Mouse (Mus musculus) heart, postnatal 0 days (tissue): Measurements from ENCODE around the gene Bcl2l14. TPM values are rescaled to one million over a fixed set of nuclear protein-coding genes. Genes with fewer than 3 reads are reported as not detected.

Source experiments
- ATAC-seq: fragments of 200-750 bp; cut with Nextera tagmentation; 2 replicates; pipeline ENCODE4 v1.8.0; 2017; ENCODE audit warnings: low read depth, moderate number of reproducible peaks, moderate library complexity; ENCODE audit not compliant: insufficient read depth
- DNase-seq: peaks from one replicate; pipeline ENCODE4 v3.0.0-alpha.2; 2016; ENCODE audit warnings: low spot score
- H3K27ac ChIP-seq: fragments of 300-500 bp; sonication (generic); 2 replicates; pipeline ENCODE4 v1.5.1; 2014; ENCODE audit warnings: low read depth, mild to moderate bottlenecking
- H3K27me3 ChIP-seq: fragments of 300-500 bp; sonication (generic); 2 replicates; pipeline ENCODE4 v1.6.1; 2014; ENCODE audit warnings: low read length, mixed read lengths; ENCODE audit not compliant: control insufficient read depth, insufficient read depth
- H3K36me3 ChIP-seq: fragments of 300-500 bp; sonication (generic); replicated peaks from 2 replicates; pipeline ENCODE4 v1.6.1; 2014; ENCODE audit warnings: low read length, mixed read lengths; ENCODE audit not compliant: control insufficient read depth, insufficient read depth
- H3K4me1 ChIP-seq: fragments of 300-500 bp; sonication (generic); 2 replicates; pipeline ENCODE4 v1.6.1; 2014; ENCODE audit warnings: antibody characterized with exemption; ENCODE audit not compliant: control insufficient read depth, insufficient read depth
- H3K4me2 ChIP-seq: fragments of 300-500 bp; sonication (generic); 2 replicates; pipeline ENCODE4 v1.6.1; 2014; ENCODE audit warnings: low read depth, mild to moderate bottlenecking, low read length, moderate library complexity
- H3K4me3 ChIP-seq: fragments of 300-500 bp; sonication (generic); 2 replicates; pipeline ENCODE4 v1.5.1; 2014; ENCODE audit warnings: low read depth, low read length
- H3K9ac ChIP-seq: fragments of 300-500 bp; sonication (generic); replicated peaks from 2 replicates; pipeline ENCODE4 v1.6.1; 2014; ENCODE audit warnings: low read depth, low read length, mixed read lengths
- H3K9me3 ChIP-seq: fragments of 300-500 bp; sonication (generic); replicated peaks from 2 replicates; pipeline ENCODE4 v1.6.1; 2016; ENCODE audit warnings: low read length; ENCODE audit not compliant: control insufficient read depth
- CTCF ChIP-seq: IDR thresholded peaks from 2 replicates; pipeline ENCODE4 v1.5.1; 2016; ENCODE audit warnings: antibody characterized with exemption, control low read depth, low read depth
- EP300 ChIP-seq: IDR thresholded peaks from 2 replicates; pipeline ENCODE4 v1.6.1; 2016; ENCODE audit warnings: antibody characterized with exemption, low read depth
- WGBS: fragments of 180-500 bp; shearing (Covaris S2); extraction: QIAGEN DNeasy Blood & Tissue Kit; methylation state at CpG from one replicate; pipeline ENCODE4 v1.1.7; 2014; 5-methylcytosine and 5-hydroxymethylcytosine counted together
- polyA plus RNA-seq: library from polyadenylated mRNA; unstranded; fragments of >200 nt; fragmentation: Nextera tagmentation; extraction: Ambion mirVana; gene quantifications from 2 replicates; pipeline ENCODE4 v1.2.1, GENCODE M21; 2015
- total RNA-seq: library from RNA; depleted of rRNA; stranded (reverse); fragments of >200 nt; gene quantifications from 2 replicates; pipeline ENCODE4 v1.2.3, GENCODE M21; 2014; ENCODE audit warnings: low replicate concordance

The Bcl2l14 gene
- total and polyA plus RNA-seq, 2 experiments from 2014 or later: 0.69 TPM; not detected in 1

- Histone ChIP-seq H3K9me3 (no peaks in the 10 kb centered on the region), H3K9ac (no peak overlapping the region), H3K27ac (no peak overlapping the region), H3K4me2 (no peak overlapping the region), H3K36me3 (no peaks in the 10 kb centered on the region), H3K4me1 (no peaks in the 10 kb centered on the region), H3K27me3 (no peaks in the 10 kb centered on the region), H3K4me3 (no peak overlapping the region)
- no peak for DNase-seq
- ATAC-seq: no peak
- no peak for TF ChIP-seq CTCF
- no peak for TF ChIP-seq EP300
- WGBS: 53% methylated on average over 18 of the region's 18 CpGs
Measured at GRCm38 (mm10) chr6:134413706-134414531, 17.8 kb downstream of the Bcl2l14 start.

GRCm38 (mm10) chr6:134414532-134414883, 18.4 kb downstream of the Bcl2l14 start:
- no peak overlapping the region for H3K9ac ChIP-seq
- H3K27ac ChIP-seq: no peak overlapping the region
- H3K4me3 ChIP-seq: no peak overlapping the region
- TF ChIP-seq CTCF: no peak
- TF ChIP-seq EP300: no peak
- H3K4me1 ChIP-seq: no peaks in the 10 kb centered on the region
- DNase-seq (no peak), ATAC-seq (no peak)
- no peak overlapping the region for H3K4me2 ChIP-seq
- no peaks in the 10 kb centered on the region for H3K27me3 ChIP-seq
- H3K36me3 ChIP-seq: no peaks in the 10 kb centered on the region
- no peaks in the 10 kb centered on the region for H3K9me3 ChIP-seq
- 69% methylated on average over 4 of the region's 4 CpGs for WGBS

GRCm38 (mm10) chr6:134416556-134417105, 20.5 kb downstream of the Bcl2l14 start:
- ATAC-seq: no peak
- WGBS: 78% methylated on average over 3 of the region's 3 CpGs

GRCm38 (mm10) chr6:134417886-134418285, 21.8 kb downstream of the Bcl2l14 start:
- DNase-seq (no peak), ATAC-seq (no peak)
- no peak overlapping the region for H3K4me2 ChIP-seq
- H3K27ac ChIP-seq: no peak overlapping the region
- no peaks in the 10 kb centered on the region for H3K9me3 ChIP-seq
- H3K4me3 ChIP-seq: no peak overlapping the region
- TF ChIP-seq CTCF (no peak), EP300 (no peak)
- no peak overlapping the region for H3K9ac ChIP-seq
- H3K36me3 ChIP-seq: no peaks in the 10 kb centered on the region
- H3K4me1 ChIP-seq: no peaks in the 10 kb centered on the region
- no peaks in the 10 kb centered on the region for H3K27me3 ChIP-seq
- WGBS: 21% methylated on average over 3 of the region's 3 CpGs

More at GRCm38 (mm10) chr6:134416556-134417105, 20.5 kb downstream of the Bcl2l14 start:
- H3K9ac ChIP-seq: no peak overlapping the region
- H3K27me3 ChIP-seq: no peaks in the 10 kb centered on the region
- H3K4me3 ChIP-seq: no peak overlapping the region
- H3K27ac ChIP-seq: no peak overlapping the region
- TF ChIP-seq EP300 (no peak), CTCF (no peak)
- no peaks in the 10 kb centered on the region for H3K4me1 ChIP-seq
- H3K36me3 ChIP-seq: no peaks in the 10 kb centered on the region
- H3K9me3 ChIP-seq: no peaks in the 10 kb centered on the region
- no peak for DNase-seq
- H3K4me2 ChIP-seq: no peak overlapping the region

GRCm38 (mm10) chr6:134420375-134420774, 24.3 kb downstream of the Bcl2l14 start:
- no peaks in the 10 kb centered on the region for H3K36me3 ChIP-seq
- WGBS: 63% methylated on average over 8 of the region's 8 CpGs
- no peak overlapping the region for H3K4me2 ChIP-seq
- ATAC-seq (no peak), DNase-seq (no peak)
- H3K27me3 ChIP-seq: no peaks in the 10 kb centered on the region
- H3K9ac ChIP-seq: no peak overlapping the region
- TF ChIP-seq CTCF: no peak
- TF ChIP-seq EP300: no peak
- H3K4me1 ChIP-seq: no peaks in the 10 kb centered on the region
- H3K4me3 ChIP-seq: no peak overlapping the region
- no peaks in the 10 kb centered on the region for H3K9me3 ChIP-seq
- H3K27ac ChIP-seq: no peak overlapping the region
